Mouse (Mus musculus) layer of hippocampus, adult 9-10 months (tissue): Measurements from ENCODE around the gene Lsm12.

ENCODE experiments used
- DNase-seq: peaks from one replicate; pipeline ENCODE4 v3.0.0; 2022; ENCODE audit warnings: low spot score

Lsm12 gene

DNA sequence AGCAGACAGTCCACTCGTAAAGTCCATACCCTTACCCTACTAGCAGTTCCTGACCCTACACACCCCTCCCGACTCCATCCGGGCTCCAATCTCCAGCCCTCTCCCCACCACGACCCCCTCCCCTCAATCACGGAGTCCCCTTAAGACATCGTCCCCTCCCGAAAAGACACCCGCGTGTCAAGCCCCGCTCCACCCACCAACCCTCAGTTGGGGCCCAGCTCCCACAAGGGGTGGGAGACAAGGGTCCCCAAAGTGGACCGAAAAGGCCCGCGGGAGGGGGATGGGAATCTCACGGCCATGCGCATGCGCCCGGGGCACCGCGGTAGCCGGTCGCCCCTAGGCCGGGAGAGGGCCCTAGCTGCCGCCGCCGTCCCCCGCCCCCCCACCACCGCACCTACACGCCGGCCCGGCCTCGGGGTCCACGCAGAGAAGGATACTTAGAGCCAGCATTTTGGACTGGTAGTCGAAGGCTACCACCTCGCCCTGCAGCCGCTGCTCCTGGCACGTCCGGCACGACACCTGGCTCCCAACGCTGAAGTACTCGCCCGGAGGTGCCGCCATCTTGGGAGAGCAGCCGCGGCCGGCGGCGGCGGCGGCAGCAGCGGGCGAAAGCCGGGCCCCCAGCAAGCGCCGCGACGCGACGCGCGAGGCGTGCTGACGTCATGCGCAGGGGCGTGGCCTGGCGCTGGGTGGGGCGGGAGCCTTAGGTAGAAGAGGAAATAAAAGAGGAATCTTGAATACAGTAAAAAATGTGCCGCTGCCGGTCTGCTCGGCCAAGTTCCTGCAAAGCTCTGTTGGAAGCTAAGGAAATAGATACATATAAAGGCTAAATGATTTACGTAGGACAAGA lies at the start of gene Lsm12:
Gene Lsm12 (minus strand): TSS at position 651 of the 850 bp plus-strand sequence.
- peak; percentile 77 for DNase-seq

- peak; percentile 99 for DNase-seq
These were observed 45.1 kb upstream of the Lsm12 start, which contains the start of gene Hdac5 for GRCm38 (mm10) chr11:102230006-102230741. Gene Hdac5, minus strand, starts transcription at chr11:102230166.

DNA sequence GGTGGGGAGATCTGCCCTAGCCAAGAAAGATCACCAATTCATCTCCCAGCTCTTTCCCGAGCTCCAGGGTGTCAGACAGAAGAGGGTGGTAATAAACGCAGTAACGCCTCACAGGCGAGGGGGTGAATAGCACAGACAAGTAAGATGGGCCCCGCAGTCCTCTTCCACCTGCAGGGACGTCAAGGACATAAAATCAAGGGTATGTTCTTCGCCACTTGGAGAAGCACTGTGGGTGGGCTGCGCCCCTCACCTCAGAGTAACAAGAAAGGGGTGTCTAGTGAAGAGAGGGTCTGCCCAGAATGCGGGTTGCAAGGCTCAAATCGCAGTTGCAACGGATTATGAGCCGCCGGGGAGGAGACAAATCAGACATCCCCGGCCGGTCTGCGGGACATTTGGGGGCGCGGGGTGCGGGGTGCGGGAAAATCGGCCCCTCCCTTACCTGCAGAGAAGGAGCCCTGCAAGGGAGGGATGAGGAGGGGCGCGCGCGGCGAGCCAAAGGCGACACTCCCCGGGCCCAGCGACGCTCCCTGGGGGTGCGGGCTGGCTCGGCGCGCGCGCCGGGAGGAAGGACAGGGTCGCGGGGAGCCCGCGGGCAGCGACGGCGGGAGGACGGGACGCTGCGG lies 44.3 kb upstream of the Lsm12 start:
- no peak for DNase-seq

GRCm38 (mm10) chr11:102228646-102229268 lies 43.7 kb upstream of the Lsm12 start:
- DNase-seq, result no peak

DNA sequence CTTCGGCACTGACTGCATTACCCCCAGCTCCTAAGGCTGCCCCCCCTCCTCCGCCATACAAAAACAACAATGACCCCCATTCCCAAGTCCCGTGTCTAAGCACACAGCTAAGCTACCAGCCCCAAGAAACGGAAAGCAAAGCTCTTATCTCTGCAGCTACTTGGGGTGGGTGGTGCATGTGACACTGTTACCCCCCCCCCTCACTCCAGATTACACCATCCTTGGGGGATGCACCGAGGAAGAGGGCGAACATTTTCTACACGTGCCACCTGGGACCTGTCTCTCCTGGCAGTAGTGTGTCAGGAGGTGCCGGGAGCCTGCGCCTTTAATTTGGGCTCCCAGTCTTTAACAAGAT lies 43.1 kb upstream of the Lsm12 start:
- DNase-seq, result no peak

- DNase-seq, result no peak
These were observed 42.4 kb upstream of the Lsm12 start for GRCm38 (mm10) chr11:102227270-102228190.

DNA sequence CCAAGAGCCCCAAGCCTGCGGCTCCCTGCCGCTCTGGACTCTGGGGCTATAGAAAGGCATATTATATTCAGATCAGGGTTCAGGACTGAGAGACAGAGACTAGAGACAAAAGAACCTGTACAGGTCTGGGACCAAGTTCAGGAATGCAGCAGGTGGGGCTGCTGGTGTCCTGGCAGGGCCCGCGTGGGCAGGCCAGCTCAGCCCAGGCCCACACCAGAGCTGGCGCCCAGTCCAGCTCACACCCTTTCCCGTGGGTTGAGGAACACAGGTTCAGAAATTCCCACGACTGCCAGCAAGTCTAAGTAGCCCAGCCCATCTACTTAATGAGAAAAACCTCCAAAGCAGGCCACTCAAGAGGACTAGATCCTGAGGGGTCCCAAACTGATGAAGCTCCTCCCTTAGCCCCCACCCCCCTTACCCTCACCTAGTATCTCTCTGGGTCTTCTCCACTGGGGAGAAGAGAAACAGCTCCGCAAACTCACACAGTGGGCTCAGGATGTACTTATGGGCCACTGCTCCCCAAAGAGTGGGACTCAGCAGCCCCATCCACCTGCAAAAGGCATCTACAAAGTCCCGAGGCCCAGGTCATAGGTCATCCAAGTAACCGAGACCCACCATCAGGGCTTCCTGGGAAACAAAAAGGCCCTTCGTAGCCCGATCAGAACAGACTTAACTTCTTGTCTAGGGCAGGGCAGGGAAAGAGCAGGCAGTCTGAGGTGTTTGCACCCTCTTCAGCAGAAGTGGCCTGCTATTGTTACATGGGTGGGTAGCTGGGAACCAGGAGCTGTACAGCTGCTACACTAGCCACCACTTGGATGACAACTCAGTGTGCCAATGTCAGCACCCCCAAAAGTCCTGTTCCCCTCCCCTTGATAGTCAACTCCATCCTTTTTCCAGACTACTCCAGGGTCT lies 41.2 kb upstream of the Lsm12 start:
- DNase-seq, result no peak

- DNase-seq, result no peak
These were observed 40.1 kb upstream of the Lsm12 start for GRCm38 (mm10) chr11:102225221-102225620.

GRCm38 (mm10) chr11:102224686-102225085 lies 39.6 kb upstream of the Lsm12 start:
- no peak for DNase-seq

DNA sequence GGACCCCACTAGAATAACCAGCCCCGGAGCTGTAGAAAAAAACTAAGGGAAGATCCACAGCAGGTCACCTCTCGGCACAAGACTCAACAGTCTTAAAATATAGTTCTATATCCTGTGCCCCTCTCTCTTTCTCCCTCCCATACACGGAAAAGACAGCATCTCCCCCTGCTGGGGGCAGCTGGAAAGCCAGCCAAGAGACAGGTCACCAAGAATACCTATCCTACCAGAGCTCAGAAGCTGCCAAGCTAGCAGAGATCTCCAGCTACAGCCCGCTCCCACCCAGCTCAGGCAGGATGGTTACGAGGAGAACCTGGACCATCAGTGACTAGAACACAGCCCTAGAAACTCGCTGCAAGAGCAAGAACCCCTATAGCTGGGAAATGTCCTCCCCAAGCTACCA lies 38.1 kb upstream of the Lsm12 start:
- DNase-seq, result no peak

GRCm38 (mm10) chr11:102221954-102222351 lies 36.9 kb upstream of the Lsm12 start:
- no peak for DNase-seq

DNA sequence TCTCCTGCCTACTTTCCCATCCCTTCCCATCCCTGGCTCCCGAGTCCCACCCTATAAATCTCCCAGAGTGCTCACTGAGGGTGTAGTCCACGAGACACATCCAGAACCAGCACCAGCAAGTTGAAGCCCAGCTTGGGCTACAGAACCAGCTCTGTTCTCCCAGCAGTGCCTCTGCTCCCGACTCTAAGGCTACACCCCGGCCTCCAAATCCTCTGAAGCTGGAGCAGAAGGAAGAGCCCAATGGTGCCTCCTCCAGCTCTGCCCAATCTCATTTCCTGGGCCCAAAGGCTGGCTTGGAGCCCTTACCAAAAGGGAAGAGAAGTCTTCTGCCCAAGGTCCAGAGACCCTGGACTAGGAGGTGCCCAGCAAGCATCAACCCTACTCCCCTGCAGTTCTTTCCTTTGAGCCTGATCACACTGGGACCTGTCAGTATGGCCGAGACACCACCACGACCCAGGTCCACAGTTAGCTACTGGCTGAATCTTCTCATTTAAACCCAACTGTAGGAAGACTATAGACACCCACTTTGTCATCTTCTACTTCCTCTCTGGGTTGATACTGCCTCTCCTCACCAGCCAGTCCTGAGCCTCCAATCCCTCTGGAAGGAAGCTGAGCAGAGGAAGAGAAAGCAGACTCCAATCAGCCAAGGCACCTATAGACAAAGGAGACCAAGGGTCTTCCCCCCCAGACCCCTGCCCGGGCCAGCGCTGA lies 36.3 kb upstream of the Lsm12 start:
- no peak for DNase-seq

- no peak for DNase-seq
These were observed 35.4 kb upstream of the Lsm12 start for GRCm38 (mm10) chr11:102220451-102220850.

- DNase-seq, result no peak
These were observed 34.9 kb upstream of the Lsm12 start for GRCm38 (mm10) chr11:102219994-102220346.

- DNase-seq, result no peak
These were observed 34.3 kb upstream of the Lsm12 start for GRCm38 (mm10) chr11:102219247-102219993.

DNA sequence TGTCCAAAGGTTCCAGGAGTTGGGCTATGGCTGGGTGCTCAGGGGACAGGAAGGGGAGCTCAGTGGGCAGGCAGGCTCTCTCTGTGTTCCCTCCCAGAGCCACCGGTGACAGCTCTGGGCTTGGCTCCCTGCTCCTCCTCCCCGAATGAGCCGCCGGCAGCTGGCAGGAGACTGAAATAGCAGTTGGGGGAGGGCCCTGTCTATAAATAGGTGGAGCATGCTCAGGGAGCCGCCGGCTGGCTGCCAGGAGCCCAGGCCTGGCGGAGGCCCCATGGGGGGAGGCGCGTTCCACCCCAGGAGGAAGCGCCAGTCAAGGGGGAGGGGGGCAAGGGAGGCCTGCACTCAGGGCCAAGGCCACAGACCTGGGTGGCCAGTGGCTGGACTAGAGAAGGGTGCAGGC lies 33.7 kb upstream of the Lsm12 start:
- DNase-seq, result peak; percentile 95

GRCm38 (mm10) chr11:102217876-102218430 lies 32.9 kb upstream of the Lsm12 start:
- no peak for DNase-seq

DNA sequence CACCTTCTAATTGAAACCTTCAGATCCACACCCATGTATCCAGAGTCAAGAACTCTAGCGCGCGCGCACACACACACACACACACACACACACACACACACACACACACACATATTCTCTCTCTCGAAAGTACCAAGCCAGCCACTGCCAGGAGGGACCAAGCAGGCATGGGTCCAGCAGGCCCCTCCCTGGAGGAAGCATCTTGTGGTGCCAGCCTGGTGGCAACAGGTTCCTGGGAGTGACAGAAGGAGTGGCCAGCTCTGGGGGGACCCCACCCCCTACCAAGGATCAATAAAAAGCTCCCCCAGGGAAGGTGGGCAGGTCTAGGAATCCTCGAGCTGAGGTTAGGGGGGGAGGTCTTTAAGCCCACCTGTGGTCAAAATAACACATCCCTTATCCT lies 32.3 kb upstream of the Lsm12 start:
- no peak for DNase-seq

DNA sequence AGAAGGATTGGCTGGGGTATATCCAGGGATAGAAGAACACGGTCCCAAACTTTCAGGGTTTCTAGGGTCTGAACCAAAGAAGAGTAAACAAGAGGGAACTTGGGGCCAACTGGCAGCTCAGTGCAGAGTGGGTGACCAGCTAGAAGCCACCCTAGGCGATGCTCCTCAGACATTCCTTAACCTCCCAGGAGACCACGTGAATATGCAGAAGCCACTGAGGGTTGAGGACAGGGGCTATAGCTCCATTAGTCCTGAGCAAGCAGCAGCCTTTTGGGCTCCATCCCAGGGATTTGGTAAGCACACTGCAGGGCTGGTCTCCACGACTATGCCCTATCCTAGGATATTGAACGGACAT lies 31.8 kb upstream of the Lsm12 start:
- no peak for DNase-seq
